12 mouse cellular contexts compared by ENCODE assay signal in genomic region chr15:97991285-97991895, GRCm38 (mm10). TPM values are rescaled to one million over a fixed set of nuclear protein-coding genes. Genes with fewer than 3 reads are reported as not detected.
DNase-seq lines count a peak whose midpoint lies in the region; ATAC-seq and TF ChIP-seq lines count a peak whose summit lies in the region.
"Had no signal": no experiment of that assay in that cellular context is flagged by ENCODE, and none has a peak within 500 bp of the region (broad histone marks: within the 10 kb centered on the region; RNA-seq: fewer than 3 reads in every experiment).

No protein-coding gene starts in this region.

- intact Hi-C loops in left cerebral cortex, postnatal 14 days (cut with DNase I) = no loop called here

- no peak for TF ChIP-seq CTCF in forebrain, postnatal 0 days (IDR thresholded peaks at IDR 0.05; ENCODE audit: low read depth)
- no peak for TF ChIP-seq CTCF in midbrain, postnatal 0 days (IDR thresholded peaks at IDR 0.05)

- peak overlapping the region; percentile 43 for H3K4me3 ChIP-seq in forebrain, embryonic 10.5 days
- H3K4me3 ChIP-seq in forebrain, postnatal 0 days (ENCODE audit: low read depth, low read length) = no peak overlapping the region
- H3K4me3 ChIP-seq in midbrain, embryonic 10.5 days = peak overlapping the region; percentile 43
- H3K4me3 ChIP-seq in midbrain, postnatal 0 days (ENCODE audit: low read depth, low read length) = no peak overlapping the region
- no peak overlapping the region for H3K4me3 ChIP-seq in limb, embryonic 11.5 days (ENCODE audit: low read depth, low read length)
- no peak overlapping the region for H3K4me3 ChIP-seq in liver, embryonic 11.5 days (ENCODE audit: low read depth, low read length)

- no peak for DNase-seq in forebrain, embryonic 10.5 days (ENCODE audit: extremely low spot score, low spot score)
- DNase-seq in forebrain, postnatal 0 days = no peak
- peak; percentile 45 for DNase-seq in midbrain, embryonic 10.5 days (ENCODE audit: low spot score)
- no peak for DNase-seq in midbrain, postnatal 0 days (ENCODE audit: low spot score)
- DNase-seq in limb, embryonic 11.5 days (ENCODE audit: low spot score) = no peak
- DNase-seq in retina, postnatal 1 day = peak; percentile 32
- DNase-seq in liver, embryonic 11.5 days (ENCODE audit: low spot score) = no peak
- DNase-seq in left cerebral cortex, postnatal 14 days (ENCODE audit: low spot score in 2 of 2) = no peak
- DNase-seq: cerebellum, adult 8-10 months; heart, postnatal 14 days; kidney, adult 9 months; lung, postnatal 14 days had no signal

- H3K4me1 ChIP-seq in forebrain, embryonic 10.5 days = peaks cover 78% of the 10 kb centered on the region
- peaks cover 12% of the 10 kb centered on the region for H3K4me1 ChIP-seq in forebrain, postnatal 0 days (ENCODE audit: insufficient read depth)
- H3K4me1 ChIP-seq in midbrain, embryonic 10.5 days = peaks cover 72% of the 10 kb centered on the region
- peaks cover 19% of the 10 kb centered on the region for H3K4me1 ChIP-seq in midbrain, postnatal 0 days (ENCODE audit: insufficient read depth, low read length)
- peaks cover 42% of the 10 kb centered on the region for H3K4me1 ChIP-seq in limb, embryonic 11.5 days (ENCODE audit: control insufficient read depth, insufficient read depth, low read length)
- H3K4me1 ChIP-seq in liver, embryonic 11.5 days (replicated peaks; ENCODE audit: control insufficient read depth, insufficient read depth, low read length) = peaks cover 14% of the 10 kb centered on the region

- H3K36me3 ChIP-seq in forebrain, embryonic 10.5 days (replicated peaks) = peaks cover 87% of the 10 kb centered on the region
- no peaks in the 10 kb centered on the region for H3K36me3 ChIP-seq in forebrain, postnatal 0 days (ENCODE audit: insufficient read depth)
- H3K36me3 ChIP-seq in midbrain, embryonic 10.5 days = peaks cover 75% of the 10 kb centered on the region
- H3K36me3 ChIP-seq in midbrain, postnatal 0 days (ENCODE audit: insufficient read depth, low read length) = no peaks in the 10 kb centered on the region
- H3K36me3 ChIP-seq in limb, embryonic 11.5 days (ENCODE audit: control insufficient read depth, insufficient read depth, low read length) = peaks cover 7% of the 10 kb centered on the region; the same call in 1 of the 2 replicates
- H3K36me3 ChIP-seq in liver, embryonic 11.5 days (ENCODE audit: control insufficient read depth, insufficient read depth, low read length) = no peaks in the 10 kb centered on the region

- H3K9ac ChIP-seq in forebrain, postnatal 0 days = no peak overlapping the region
- no peak overlapping the region for H3K9ac ChIP-seq in midbrain, postnatal 0 days (replicated peaks; ENCODE audit: low read length, poor library complexity, severe bottlenecking)
- peak overlapping the region; percentile 32; the same call in 1 of the 2 replicates for H3K9ac ChIP-seq in limb, embryonic 11.5 days (ENCODE audit: low read length)
- H3K9ac ChIP-seq in liver, embryonic 11.5 days (ENCODE audit: low read depth, low read length) = no peak overlapping the region

- no peaks in the 10 kb centered on the region for H3K27me3 ChIP-seq in forebrain, embryonic 10.5 days (ENCODE audit: poor library complexity, severe bottlenecking)
- no peaks in the 10 kb centered on the region for H3K27me3 ChIP-seq in forebrain, postnatal 0 days (ENCODE audit: insufficient read depth, low read length)
- H3K27me3 ChIP-seq in midbrain, embryonic 10.5 days (ENCODE audit: low read depth, poor library complexity, severe bottlenecking) = no peaks in the 10 kb centered on the region
- no peaks in the 10 kb centered on the region for H3K27me3 ChIP-seq in midbrain, postnatal 0 days (ENCODE audit: insufficient read depth, low read length)
- no peaks in the 10 kb centered on the region for H3K27me3 ChIP-seq in limb, embryonic 11.5 days (ENCODE audit: control insufficient read depth, insufficient read depth, low read length)
- no peaks in the 10 kb centered on the region; the same call in 1 of the 2 replicates for H3K27me3 ChIP-seq in liver, embryonic 11.5 days (replicated peaks; ENCODE audit: control insufficient read depth, insufficient read depth, low read length)

- no peak overlapping the region for H3K4me2 ChIP-seq in forebrain, postnatal 0 days (ENCODE audit: low read depth)
- no peak overlapping the region for H3K4me2 ChIP-seq in midbrain, postnatal 0 days (ENCODE audit: low read depth, low read length, poor library complexity, severe bottlenecking)
- H3K4me2 ChIP-seq in limb, embryonic 11.5 days (ENCODE audit: low read depth, severe bottlenecking) = peak overlapping the region; percentile 42; the same call in 1 of the 2 replicates
- no peak overlapping the region for H3K4me2 ChIP-seq in liver, embryonic 11.5 days

- H3K27ac ChIP-seq in forebrain, embryonic 10.5 days = peak overlapping the region; percentile 96
- H3K27ac ChIP-seq in forebrain, postnatal 0 days (ENCODE audit: low read depth, low read length) = no peak overlapping the region
- H3K27ac ChIP-seq in midbrain, embryonic 10.5 days (replicated peaks) = peak overlapping the region; percentile 96
- H3K27ac ChIP-seq in midbrain, postnatal 0 days (ENCODE audit: low read depth, low read length) = no peak overlapping the region
- H3K27ac ChIP-seq in limb, embryonic 11.5 days (replicated peaks; ENCODE audit: low read depth, low read length) = peak overlapping the region; percentile 86
- no peak overlapping the region for H3K27ac ChIP-seq in liver, embryonic 11.5 days (ENCODE audit: low read depth, low read length)

- WGBS in forebrain, embryonic 10.5 days = 4% methylated on average over 12 of the region's 12 CpGs
- WGBS in forebrain, postnatal 0 days = 17% methylated on average over 12 of the region's 12 CpGs
- WGBS in midbrain, embryonic 10.5 days = 7% methylated on average over 12 of the region's 12 CpGs
- WGBS in midbrain, postnatal 0 days = 21% methylated on average over 12 of the region's 12 CpGs
- 19% methylated on average over 12 of the region's 12 CpGs for WGBS in limb, embryonic 11.5 days
- 30% methylated on average over 12 of the region's 12 CpGs for WGBS in liver, embryonic 11.5 days

- ATAC-seq in forebrain, postnatal 0 days = no peak
- ATAC-seq in midbrain, postnatal 0 days (ENCODE audit: low FRiP score) = no peak
- no peak for ATAC-seq in limb, embryonic 11.5 days (ENCODE audit: insufficient number of reproducible peaks, low FRiP score, low TSS enrichment, low read depth)
- ATAC-seq in liver, embryonic 11.5 days (replicated peaks; ENCODE audit: low FRiP score) = no peak

- H3K9me3 ChIP-seq in forebrain, embryonic 10.5 days = no peaks in the 10 kb centered on the region
- H3K9me3 ChIP-seq in forebrain, postnatal 0 days (ENCODE audit: low read length) = no peaks in the 10 kb centered on the region
- H3K9me3 ChIP-seq in midbrain, embryonic 10.5 days (replicated peaks) = no peaks in the 10 kb centered on the region
- no peaks in the 10 kb centered on the region for H3K9me3 ChIP-seq in midbrain, postnatal 0 days (ENCODE audit: low read length)
- H3K9me3 ChIP-seq in limb, embryonic 11.5 days (ENCODE audit: control insufficient read depth, low read length) = no peaks in the 10 kb centered on the region
- no peaks in the 10 kb centered on the region for H3K9me3 ChIP-seq in liver, embryonic 11.5 days (ENCODE audit: control insufficient read depth, low read length)

RNA-seq across cellular contexts. Expression of gene Col2a1, which starts 13.1 kb away (rescaled TPM):
- polyA plus RNA-seq in forebrain, embryonic 10.5 days (2016; fragmentation: Nextera tagmentation; extraction: Ambion mirVana) = 183 and 190 TPM in 2 replicates
- total RNA-seq in forebrain, postnatal 0 days (2014; rRNA removed) = 7.6 and 28.3 TPM in 2 replicates
- polyA plus RNA-seq in forebrain, postnatal 0 days (2015; fragmentation: Nextera tagmentation; extraction: Ambion mirVana) = 2.5 and 4.9 TPM in 2 replicates
- polyA plus RNA-seq in midbrain, embryonic 10.5 days (2016; fragmentation: Nextera tagmentation; extraction: Ambion mirVana) = 142 and 151 TPM in 2 replicates
- total RNA-seq in midbrain, postnatal 0 days (2014; rRNA removed) = 13.8 and 17.8 TPM in 2 replicates
- 4.9 and 6.2 TPM in 2 replicates for polyA plus RNA-seq in midbrain, postnatal 0 days (2015; fragmentation: Nextera tagmentation; extraction: Ambion mirVana)
- polyA plus RNA-seq in limb, embryonic 11.5 days (2014; fragmentation: Nextera tagmentation; extraction: Ambion mirVana) = 237 and 243 TPM in 2 replicates
- polyA plus RNA-seq in liver, embryonic 11.5 days (2014; fragmentation: Nextera tagmentation; extraction: Ambion mirVana) = 6.5 and 7.0 TPM in 2 replicates
- under 1 TPM; 0.57 to 0.97 TPM for total RNA-seq in left cerebral cortex, postnatal 14 days (2021)

RNA-seq across cellular contexts. Expression of gene Tmem106c, which starts 27.4 kb away (rescaled TPM):
- polyA plus RNA-seq in forebrain, embryonic 10.5 days (2016; fragmentation: Nextera tagmentation; extraction: Ambion mirVana) = 39.2 and 43.2 TPM in 2 replicates
- total RNA-seq in forebrain, postnatal 0 days (2014; rRNA removed) = 44.4 and 50.8 TPM in 2 replicates
- polyA plus RNA-seq in forebrain, postnatal 0 days (2015; fragmentation: Nextera tagmentation; extraction: Ambion mirVana) = 62.8 and 66.1 TPM in 2 replicates
- 55.6 and 61.1 TPM in 2 replicates for polyA plus RNA-seq in midbrain, embryonic 10.5 days (2016; fragmentation: Nextera tagmentation; extraction: Ambion mirVana)
- total RNA-seq in midbrain, postnatal 0 days (2014; rRNA removed) = 40.3 and 57.7 TPM in 2 replicates
- 43.8 and 49.2 TPM in 2 replicates for polyA plus RNA-seq in midbrain, postnatal 0 days (2015; fragmentation: Nextera tagmentation; extraction: Ambion mirVana)
- 34.7 and 36.8 TPM in 2 replicates for polyA plus RNA-seq in limb, embryonic 11.5 days (2014; fragmentation: Nextera tagmentation; extraction: Ambion mirVana)
- polyA plus RNA-seq in liver, embryonic 11.5 days (2014; fragmentation: Nextera tagmentation; extraction: Ambion mirVana) = 25.7 and 28.0 TPM in 2 replicates
- 10 to 100 TPM; 14.9 to 16.3 TPM for total RNA-seq in left cerebral cortex, postnatal 14 days (2021)

Comparison
In these comparisons a context has a peak if more than half of its experiments do, and no peak if none do; other contexts are left out.
1. DNase-seq: peak in midbrain, embryonic 10.5 days (single experiment) and retina, postnatal 1 day (single experiment); none in forebrain, embryonic 10.5 days (single experiment), forebrain, postnatal 0 days (single experiment), midbrain, postnatal 0 days (single experiment), limb, embryonic 11.5 days (single experiment), liver, embryonic 11.5 days (single experiment) and left cerebral cortex, postnatal 14 days (0 of 2).
2. H3K27ac ChIP-seq: peak in forebrain, embryonic 10.5 days (single experiment), midbrain, embryonic 10.5 days (single experiment) and limb, embryonic 11.5 days (single experiment); none in forebrain, postnatal 0 days (single experiment), midbrain, postnatal 0 days (single experiment) and liver, embryonic 11.5 days (single experiment).
3. H3K4me3 ChIP-seq: peak in forebrain, embryonic 10.5 days (single experiment) and midbrain, embryonic 10.5 days (single experiment); none in forebrain, postnatal 0 days (single experiment), midbrain, postnatal 0 days (single experiment), limb, embryonic 11.5 days (single experiment) and liver, embryonic 11.5 days (single experiment).
4. RNA of gene Col2a1, which starts 13.1 kb away (polyA plus RNA-seq): 237 to 243 TPM in limb, embryonic 11.5 days, 183 to 190 TPM in forebrain, embryonic 10.5 days and 142 to 151 TPM in midbrain, embryonic 10.5 days; 6.5 to 7.0 TPM in liver, embryonic 11.5 days, 4.9 to 6.2 TPM in midbrain, postnatal 0 days and 2.5 to 4.9 TPM in forebrain, postnatal 0 days; every median in the first group is over 10 times any median in the second.